Mouse (Mus musculus) E14TG2a.4 (cell line): ENCODE measurements around the gene Fam214a.

Source experiments
- CTCF ChIP-seq: conservative IDR thresholded peaks from 2 replicates; pipeline ENCODE4 v1.5.1; 2014; ENCODE audit warnings: low read length
- NANOG ChIP-seq: IDR thresholded peaks from 2 replicates; pipeline ENCODE4 v1.6.1; 2014; ENCODE audit warnings: borderline replicate concordance, low read length, mixed read lengths
- POU5F1 ChIP-seq: IDR thresholded peaks from 2 replicates; pipeline ENCODE4 v1.6.1; 2014; ENCODE audit warnings: low read length, borderline replicate concordance

GRCm38 (mm10) chr9:74971191-74971976 is 18.7 kb downstream of the Fam214a start:
- no peak for TF ChIP-seq CTCF
- no peak for TF ChIP-seq POU5F1
- TF ChIP-seq NANOG = no peak
